Mouse (Mus musculus) CH12.LX (cell line): ENCODE data around the gene U2surp. TPM values are rescaled to one million over a fixed set of nuclear protein-coding genes. Genes with fewer than 3 reads are reported as not detected.
"Not testable (repeated sequence)": the region's sequence is repeated elsewhere in the genome, so short reads cannot be mapped to it uniquely, and the experiment has no call there.

Experiments used
- DNase-seq: peaks from one replicate; pipeline ENCODE4 v3.0.0-alpha.2; 2013; ENCODE audit errors: extremely low read depth
- H3K27ac ChIP-seq: 2 replicates; pipeline ENCODE4 v1.5.1; 2012; ENCODE audit warnings: low read depth, mild to moderate bottlenecking, control low read depth, moderate library complexity; ENCODE audit not compliant: insufficient read depth
- H3K27me3 ChIP-seq: replicated peaks from 2 replicates; pipeline ENCODE3; 2012; ENCODE audit warnings: inconsistent platforms
- H3K36me3 ChIP-seq, 2 experiments: replicated peaks in 1 of 2; 2 replicates each; pipeline versions ENCODE3 to v1.6.1; 2012; ENCODE audit warnings: inconsistent platforms in 1 of 2, low read length in 1 of 2, mild to moderate bottlenecking in 1 of 2, mixed read lengths in 1 of 2, moderate library complexity in 1 of 2; ENCODE audit not compliant: control insufficient read depth in 1 of 2, insufficient read depth in 1 of 2
- H3K4me1 ChIP-seq, 2 experiments: 2 replicates each; pipeline ENCODE4 v1.6.1; 2012; ENCODE audit warnings: inconsistent platforms in 1 of 2, moderate library complexity in 1 of 2; ENCODE audit not compliant: insufficient read depth in 2 of 2, control insufficient read depth in 1 of 2
- H3K4me2 ChIP-seq: 2 replicates; pipeline ENCODE4 v1.6.1; 2012; ENCODE audit warnings: low read depth, mild to moderate bottlenecking, control low read depth; ENCODE audit not compliant: poor library complexity, insufficient read depth, severe bottlenecking
- H3K4me3 ChIP-seq, 3 experiments: fragments of 150-350 bp in 1 of 3; sonication (generic) in 1 of 3; replicated peaks in 1 of 3; 2 replicates each; pipeline versions ENCODE3 to v1.5.1; 2011 to 2012; ENCODE audit warnings: low read depth in 2 of 3, low read length in 2 of 3, mild to moderate bottlenecking in 2 of 3, moderate library complexity in 2 of 3, control low read depth in 1 of 3, improper control_type of control experiment in 1 of 3, inconsistent platforms in 1 of 3, mixed read lengths in 1 of 3; ENCODE audit not compliant: poor library complexity in 1 of 3
- H3K79me2 ChIP-seq: replicated peaks from 2 replicates; pipeline ENCODE4 v1.6.1; 2012; ENCODE audit warnings: mild to moderate bottlenecking, moderate library complexity; ENCODE audit not compliant: control insufficient read depth, poor library complexity, insufficient read depth, severe bottlenecking; ENCODE audit errors: extremely low read depth
- H3K9ac ChIP-seq: 2 replicates; pipeline ENCODE4 v1.6.1; 2012; ENCODE audit warnings: low read depth, mild to moderate bottlenecking, control low read depth, moderate library complexity; ENCODE audit not compliant: insufficient read depth
- H3K9me3 ChIP-seq: replicated peaks from 2 replicates; pipeline ENCODE3; 2012; ENCODE audit warnings: low read length, inconsistent platforms, mixed read lengths
- CHD1 ChIP-seq: IDR thresholded peaks from 2 replicates; pipeline ENCODE4 v1.6.1; 2012; ENCODE audit warnings: low read depth, low read length, improper control_type of control experiment, inconsistent platforms
- CTCF ChIP-seq, 2 experiments: IDR thresholded peaks in 1 of 2; conservative IDR thresholded peaks in 1 of 2; 2 replicates each; pipeline ENCODE4 v1.5.1; 2011 to 2012; ENCODE audit warnings: low read depth in 2 of 2, low read length in 2 of 2, improper control_type of control experiment in 1 of 2, inconsistent platforms in 1 of 2, mild to moderate bottlenecking in 1 of 2, moderate library complexity in 1 of 2
- E2F4 ChIP-seq: IDR thresholded peaks from 2 replicates; pipeline ENCODE4 v1.6.1; 2011; ENCODE audit warnings: low read depth, low read length, improper control_type of control experiment; ENCODE audit not compliant: insufficient replicate concordance
- EP300 ChIP-seq: IDR thresholded peaks from 2 replicates; pipeline ENCODE4 v1.6.1; 2011; ENCODE audit warnings: low read length, improper control_type of control experiment
- IRF4 ChIP-seq: IDR thresholded peaks from 2 replicates; pipeline ENCODE4 v1.6.1; 2014; ENCODE audit warnings: low read depth, mild to moderate bottlenecking, inconsistent platforms, low read length, improper control_type of control experiment
- JUND ChIP-seq: conservative IDR thresholded peaks from 2 replicates; pipeline ENCODE4 v1.6.1; 2011; ENCODE audit warnings: low read depth, low read length, improper control_type of control experiment
- KAT2A ChIP-seq: IDR thresholded peaks from 2 replicates; pipeline ENCODE4 v1.6.1; 2012; ENCODE audit warnings: low read length, improper control_type of control experiment, inconsistent platforms; ENCODE audit not compliant: insufficient replicate concordance
- MAX ChIP-seq: IDR thresholded peaks from 2 replicates; pipeline ENCODE4 v1.6.1; 2011; ENCODE audit warnings: low read length, improper control_type of control experiment
- MAZ ChIP-seq: IDR thresholded peaks from 2 replicates; pipeline ENCODE4 v1.6.1; 2012; ENCODE audit warnings: low read depth, mild to moderate bottlenecking, inconsistent platforms, low read length, improper control_type of control experiment, moderate library complexity
- MEF2A ChIP-seq: IDR thresholded peaks from 2 replicates; pipeline ENCODE4 v1.6.1; 2014; ENCODE audit warnings: low read depth, mild to moderate bottlenecking, inconsistent platforms, low read length, improper control_type of control experiment, borderline replicate concordance
- MYC ChIP-seq: IDR thresholded peaks from 2 replicates; pipeline ENCODE4 v1.6.1; 2011; ENCODE audit warnings: low read depth, mild to moderate bottlenecking, improper control_type of control experiment, low read length
- RAD21 ChIP-seq: IDR thresholded peaks from 2 replicates; pipeline ENCODE4 v1.6.1; 2011; ENCODE audit warnings: low read depth, mild to moderate bottlenecking, low read length, improper control_type of control experiment, moderate library complexity
- SIN3A ChIP-seq: IDR thresholded peaks from 2 replicates; pipeline ENCODE4 v1.6.1; 2012; ENCODE audit warnings: low read length, improper control_type of control experiment, inconsistent platforms
- SMC3 ChIP-seq: IDR thresholded peaks from 2 replicates; pipeline ENCODE4 v1.6.1; 2011; ENCODE audit warnings: low read depth, low read length, improper control_type of control experiment
- TCF12 ChIP-seq: IDR thresholded peaks from 2 replicates; pipeline ENCODE4 v1.6.1; 2014; ENCODE audit warnings: low read depth, mild to moderate bottlenecking, inconsistent platforms, low read length, improper control_type of control experiment
- UBTF ChIP-seq: IDR thresholded peaks from 2 replicates; pipeline ENCODE4 v1.6.1; 2012; ENCODE audit warnings: low read depth, mild to moderate bottlenecking, inconsistent platforms, low read length, improper control_type of control experiment, moderate library complexity
- USF1 ChIP-seq: IDR thresholded peaks from 2 replicates; pipeline ENCODE4 v1.6.1; 2014; ENCODE audit warnings: low read depth, mild to moderate bottlenecking, inconsistent platforms, low read length, improper control_type of control experiment
- ZC3H11A ChIP-seq: IDR thresholded peaks from 2 replicates; pipeline ENCODE4 v1.6.1; 2012; ENCODE audit warnings: low read depth, mild to moderate bottlenecking, inconsistent platforms, low read length, improper control_type of control experiment
- ZKSCAN1 ChIP-seq: IDR thresholded peaks from 2 replicates; pipeline ENCODE4 v1.6.1; 2012; ENCODE audit warnings: low read depth, inconsistent platforms, low read length, improper control_type of control experiment, borderline replicate concordance
- ZNF384 ChIP-seq: IDR thresholded peaks from 2 replicates; pipeline ENCODE4 v1.6.1; 2012; ENCODE audit warnings: low read depth, low read length, improper control_type of control experiment, inconsistent platforms
- dilution Hi-C: fragments of 300-500 bp; cut with MboI; formaldehyde crosslinking; loops from 2 replicates; pipeline ENCODE4 v1.14.3; 2020; ENCODE audit warnings: low sequenced_read_pairs; ENCODE audit not compliant: extremely low pct_unique_long_range_greater_than_20kb, extremely low pct_ligation_motif_present
- in situ Hi-C: fragments of 300-500 bp; cut with MboI; formaldehyde crosslinking; loops from 3 replicates; pipeline ENCODE4 v1.14.3; 2019; ENCODE audit warnings: low sequenced_read_pairs, low pct_ligation_motif_present, low pct_unique_long_range_greater_than_20kb, mixed read lengths
- polyA plus RNA-seq: library from polyadenylated mRNA; unstranded; fragments of >175 nt; gene quantifications from 2 replicates; pipeline ENCODE4 v1.2.1, GENCODE M21; 2012; ENCODE audit warnings: low read depth; ENCODE audit not compliant: insufficient read length
- total RNA-seq, 2 experiments: library from RNA; depleted of rRNA; stranded (reverse); fragments of 300-350 nt in 1 of 2; fragments of >200 nt in 1 of 2; gene quantifications; 2 replicates each; pipeline ENCODE4 v1.2.3; 2012 to 2014

The U2surp gene
- total and polyA plus RNA-seq, 3 experiments = 46.5 to 103 (median 87.7) TPM

- no peak for DNase-seq
- no peak overlapping the region for H3K27ac ChIP-seq
- H3K27me3 ChIP-seq = no peaks in the 10 kb centered on the region
- H3K4me2 ChIP-seq = no peak overlapping the region
- TF ChIP-seq CHD1 (no peak), MAX (no peak), MAZ (no peak), KAT2A (no peak), USF1 (no peak), ZC3H11A (no peak), JUND (no peak), RAD21 (no peak), TCF12 (no peak), ZNF384 (no peak), IRF4 (no peak), CTCF (conservative IDR thresholded peaks at IDR 0.05 in 1 of 2, IDR thresholded peaks at IDR 0.05 in 1 of 2; ENCODE audit: low read depth in 2 of 2, low read length in 2 of 2) (no peak), ZKSCAN1 (no peak), SMC3 (no peak), EP300 (no peak), E2F4 (no peak), MYC (no peak), MEF2A (no peak), UBTF (no peak), SIN3A (no peak)
- no peak overlapping the region for H3K4me3 ChIP-seq
- dilution Hi-C loops (no loop called here), in situ Hi-C loops (no loop called here)
- H3K36me3 ChIP-seq = no peaks in the 10 kb centered on the region
- no peaks in the 10 kb centered on the region for H3K79me2 ChIP-seq
- H3K9me3 ChIP-seq = no peaks in the 10 kb centered on the region
- H3K4me1 ChIP-seq = peaks cover 2 to 8% of the 10 kb centered on the region in 2 experiments; a peak in 3 of 4 replicates
- no peak overlapping the region for H3K9ac ChIP-seq
Measured at GRCm38 (mm10) chr9:95520563-95520962, 8.8 kb upstream of the U2surp start.

DNA sequence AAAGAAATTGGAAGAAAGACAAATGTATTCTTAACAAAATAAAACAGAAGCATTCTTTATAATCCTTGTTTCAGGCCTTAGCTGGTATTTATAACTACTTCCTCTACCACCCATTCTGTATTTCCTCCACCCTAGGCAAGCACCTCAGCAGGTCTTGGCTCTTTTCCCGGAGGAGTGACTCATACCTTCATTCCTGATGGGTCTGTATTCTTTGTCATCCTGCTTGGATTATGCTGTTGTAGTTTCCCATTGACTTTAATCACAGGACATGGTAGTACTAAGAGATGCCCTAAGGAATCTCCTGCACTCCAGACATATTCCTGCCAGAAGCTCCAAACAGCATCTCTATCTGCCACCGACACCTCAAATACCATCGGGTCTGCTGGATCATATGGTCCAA lies 2.6 kb upstream of the U2surp start:
- Histone ChIP-seq H3K4me1 (peaks cover 0 to 10% of the 10 kb centered on the region in 2 experiments; a peak in 2 of 4 replicates), H3K79me2 (peaks cover 19% of the 10 kb centered on the region)
- H3K27me3 ChIP-seq, H3K9ac ChIP-seq, H3K9me3 ChIP-seq, H3K4me3 ChIP-seq, DNase-seq, H3K27ac ChIP-seq, H3K36me3 ChIP-seq, in situ Hi-C loops, dilution Hi-C loops, H3K4me2 ChIP-seq: not testable (repeated sequence)
